Mouse (Mus musculus): ENCODE results near the gene Atp8a2.

DNA sequence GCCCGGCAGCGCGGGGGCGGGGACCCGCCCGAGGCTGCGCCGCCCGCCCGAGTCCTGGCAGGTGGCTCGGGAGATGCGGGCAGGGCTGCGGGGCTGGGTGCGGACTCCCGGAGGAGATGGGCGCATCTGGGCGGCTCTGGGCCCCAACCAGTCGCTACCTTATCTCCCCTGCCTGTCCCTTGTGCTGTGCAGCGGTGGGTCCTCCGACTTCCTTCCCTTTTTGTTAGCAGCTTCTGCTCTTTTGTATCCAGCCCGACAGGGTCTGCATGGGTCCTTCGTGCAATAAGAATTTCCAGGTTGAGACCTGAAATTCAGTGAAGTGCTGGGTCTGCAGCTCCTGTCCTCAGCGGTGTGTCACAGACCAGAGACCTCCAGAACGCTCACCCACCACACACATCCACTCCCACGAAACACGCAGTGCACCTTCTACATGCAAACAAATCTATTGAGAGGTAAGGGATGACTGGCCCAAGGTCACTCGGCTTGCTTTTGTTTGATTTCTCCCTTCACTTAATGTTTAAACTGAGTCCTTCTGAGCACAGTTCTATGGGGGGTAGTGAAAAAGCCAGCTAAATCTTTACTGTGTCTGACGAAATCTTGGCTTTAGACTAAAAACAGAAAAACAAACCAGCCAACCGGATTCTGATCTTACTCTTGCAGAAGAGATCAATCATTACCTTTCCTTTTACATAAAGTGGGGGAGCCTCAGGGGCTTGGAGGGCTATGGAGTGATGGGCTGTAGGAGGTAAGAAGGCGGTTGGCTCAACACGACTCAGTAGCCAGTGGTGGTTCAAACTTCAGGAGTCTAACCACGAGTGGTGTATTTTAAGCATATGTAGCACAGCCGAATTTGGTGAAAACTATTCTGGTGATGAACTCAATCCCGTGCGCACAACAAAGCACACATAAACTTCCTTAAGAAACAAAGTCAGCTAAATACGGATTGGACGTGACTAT, 19.1 kb downstream of the Atp8a2 start:
- TF ChIP-seq CTCF (IDR thresholded peaks at IDR 0.05; ENCODE audit: low read depth, low read length) (no peak), POLR2A (IDR thresholded peaks at IDR 0.05; ENCODE audit: borderline replicate concordance, low read depth, low read length) (no peak)
